Mouse (Mus musculus): Measurements from ENCODE around the gene Cmtm2b.

DNA sequence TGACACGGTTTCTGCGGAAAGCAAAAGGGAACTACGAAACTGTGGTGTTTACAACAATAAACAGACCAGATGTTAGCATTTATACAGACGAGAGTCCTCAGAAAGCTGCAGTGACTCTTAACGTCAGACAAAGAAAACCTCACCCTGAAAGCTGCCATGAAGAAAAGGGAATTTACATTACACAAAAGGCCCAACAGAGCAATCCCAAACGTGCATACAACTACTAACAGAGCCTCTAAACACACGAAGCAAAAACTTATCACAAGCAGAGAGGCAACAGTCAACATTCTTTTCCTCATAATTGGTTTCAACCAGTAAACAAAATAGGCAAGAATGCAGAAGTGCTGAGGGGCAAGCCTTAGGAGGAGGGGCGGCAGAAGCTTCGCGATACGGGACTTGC, 54.6 kb downstream of the Cmtm2b start:
- no peak for TF ChIP-seq CTCF (IDR thresholded peaks at IDR 0.05; ENCODE audit: control insufficient read depth, insufficient read depth, insufficient replicate concordance, low read depth, low read length)
- TF ChIP-seq POLR2A (IDR thresholded peaks at IDR 0.05; ENCODE audit: control insufficient read depth, low read depth, low read length) = no peak

Data from testis, adult 2 months (tissue).